Mouse (Mus musculus) MEL (cell line): ENCODE data around the gene Olfr1428.

ENCODE experiments used
- CHD2 ChIP-seq: IDR thresholded peaks from 2 replicates; pipeline ENCODE4 v1.6.1; 2011; ENCODE audit warnings: low read length, improper control_type of control experiment
- CTCF ChIP-seq, 3 experiments: IDR thresholded peaks in 2 of 3; conservative IDR thresholded peaks in 1 of 3; 2 replicates each; pipeline ENCODE4 v1.5.1; 2011 to 2012; ENCODE audit warnings: low read length in 3 of 3, low read depth in 2 of 3, mild to moderate bottlenecking in 2 of 3, improper control_type of control experiment in 1 of 3, inconsistent platforms in 1 of 3, mixed read lengths in 1 of 3, moderate library complexity in 1 of 3; ENCODE audit not compliant: control insufficient read depth in 1 of 3, insufficient read depth in 1 of 3, poor library complexity in 1 of 3, severe bottlenecking in 1 of 3
- EP300 ChIP-seq, 2 experiments: IDR thresholded peaks; 2 replicates each; pipeline ENCODE4 v1.6.1; 2011; ENCODE audit warnings: improper control_type of control experiment in 2 of 2, low read length in 2 of 2, low read depth in 1 of 2, mild to moderate bottlenecking in 1 of 2
- GABPA ChIP-seq: IDR thresholded peaks from 2 replicates; pipeline ENCODE4 v1.6.1; 2012; ENCODE audit warnings: low read depth, mild to moderate bottlenecking, inconsistent platforms, low read length, improper control_type of control experiment, moderate library complexity
- MAX ChIP-seq: IDR thresholded peaks from 2 replicates; pipeline ENCODE4 v1.6.1; 2011; ENCODE audit warnings: low read length, improper control_type of control experiment
- MXI1 ChIP-seq: IDR thresholded peaks from 2 replicates; pipeline ENCODE4 v1.6.1; 2011; ENCODE audit warnings: mild to moderate bottlenecking, low read depth, low read length, improper control_type of control experiment
- MYB ChIP-seq: IDR thresholded peaks from 2 replicates; pipeline ENCODE4 v1.6.1; 2011; ENCODE audit warnings: mild to moderate bottlenecking, low read depth, low read length, improper control_type of control experiment
- MYC ChIP-seq: IDR thresholded peaks from 2 replicates; pipeline ENCODE4 v1.6.1; 2011; ENCODE audit warnings: low read depth, mild to moderate bottlenecking, low read length, improper control_type of control experiment, moderate library complexity
- POLR2A ChIP-seq, 2 experiments: IDR thresholded peaks; 2 replicates each; pipeline ENCODE4 v1.6.1; 2011 to 2012; ENCODE audit warnings: low read length in 2 of 2, mild to moderate bottlenecking in 2 of 2, control low read depth in 1 of 2, improper control_type of control experiment in 1 of 2, low read depth in 1 of 2, moderate library complexity in 1 of 2; ENCODE audit not compliant: control insufficient read depth in 1 of 2, insufficient read depth in 1 of 2, poor library complexity in 1 of 2
- RAD21 ChIP-seq: IDR thresholded peaks from 2 replicates; pipeline ENCODE4 v1.6.1; 2011; ENCODE audit warnings: mild to moderate bottlenecking, low read depth, low read length, improper control_type of control experiment
- SIN3A ChIP-seq: IDR thresholded peaks from 2 replicates; pipeline ENCODE4 v1.6.1; 2012; ENCODE audit warnings: low read length, improper control_type of control experiment, inconsistent platforms
- TCF12 ChIP-seq: IDR thresholded peaks from 2 replicates; pipeline ENCODE4 v1.6.1; 2014; ENCODE audit warnings: low read depth, mild to moderate bottlenecking, inconsistent platforms, low read length, improper control_type of control experiment, moderate library complexity

- TF ChIP-seq CTCF (IDR thresholded peaks at IDR 0.05 in 2 of 3, conservative IDR thresholded peaks at IDR 0.05 in 1 of 3; ENCODE audit: control insufficient read depth in 1 of 3, insufficient read depth in 1 of 3, low read depth in 2 of 3, low read length in 3 of 3, poor library complexity in 1 of 3, severe bottlenecking in 1 of 3) (peak in 2 of 3 experiments; percentile 38 to 46; a peak in 4 of 6 replicates), POLR2A (IDR thresholded peaks at IDR 0.05; ENCODE audit: control insufficient read depth in 1 of 2, insufficient read depth in 1 of 2, low read depth in 1 of 2, low read length in 2 of 2, poor library complexity in 1 of 2) (no peak), MYB (no peak), EP300 (IDR thresholded peaks at IDR 0.05; ENCODE audit: low read depth in 1 of 2, low read length in 2 of 2) (no peak), MYC (no peak), CHD2 (no peak), TCF12 (no peak), MAX (no peak), RAD21 (peak; percentile 45), GABPA (no peak), MXI1 (no peak), SIN3A (no peak)
Observed at GRCm38 (mm10) chr19:12134289-12134688, 18.6 kb upstream of the Olfr1428 start.
